Mouse (Mus musculus) cortical plate, adult 2 months (tissue): ENCODE data around the gene Tprgl. TPM values are rescaled to one million over a fixed set of nuclear protein-coding genes. Genes with fewer than 3 reads are reported as not detected.

Experiments used
- H3K27ac ChIP-seq: fragments of 200-500 bp; 2 replicates; pipeline ENCODE4 v1.5.1; 2012; ENCODE audit warnings: low read length, control low read depth, inconsistent platforms; ENCODE audit not compliant: insufficient read depth
- H3K4me1 ChIP-seq: fragments of 200-500 bp; 2 replicates; pipeline ENCODE4 v1.6.1; 2011; ENCODE audit warnings: low read length; ENCODE audit not compliant: control insufficient read depth, insufficient read depth
- H3K4me3 ChIP-seq: fragments of 200-500 bp; 2 replicates; pipeline ENCODE4 v1.5.1; 2011; ENCODE audit warnings: mild to moderate bottlenecking, low read length, control low read depth; ENCODE audit not compliant: insufficient read depth
- CTCF ChIP-seq: fragments of 200-500 bp; IDR thresholded peaks from 2 replicates; pipeline ENCODE4 v1.5.1; 2011; ENCODE audit warnings: mild to moderate bottlenecking, control low read depth, low read length; ENCODE audit not compliant: insufficient read depth; ENCODE audit errors: extremely low read depth
- POLR2A ChIP-seq: fragments of 200-500 bp; IDR thresholded peaks from 2 replicates; pipeline ENCODE4 v1.6.1; 2011; ENCODE audit warnings: mild to moderate bottlenecking, low read length, control low read depth; ENCODE audit not compliant: insufficient read depth; ENCODE audit errors: extremely low read depth
- polyA plus RNA-seq: library from polyadenylated mRNA; depleted of rRNA; stranded (reverse); fragments of >200 nt; gene quantifications from 2 replicates; pipeline ENCODE4 v1.2.3, GENCODE M21; 2012; rRNA removed

Tprgl gene
- polyA plus RNA-seq, 1 experiment: 239 TPM

DNA sequence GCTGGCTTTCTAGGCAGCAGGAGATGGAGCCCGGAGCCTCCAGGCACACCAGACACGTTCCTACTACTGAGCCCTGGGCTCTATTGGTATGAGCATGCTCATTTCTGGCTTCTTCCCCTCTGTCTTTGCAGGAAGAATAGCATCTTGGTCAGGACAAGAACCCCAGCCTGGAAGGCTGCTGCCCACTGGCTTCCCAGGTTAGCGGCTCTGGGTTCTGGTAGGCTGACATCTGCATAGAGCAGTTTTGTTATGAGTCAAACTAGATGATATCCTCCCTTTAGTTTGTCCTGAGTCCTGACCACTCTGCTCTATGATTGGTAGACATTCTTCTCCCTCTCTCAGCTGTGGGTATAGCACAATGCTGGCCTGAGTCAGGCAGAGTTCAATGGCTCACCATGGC lies 33.2 kb downstream of the Tprgl start:
- no peak overlapping the region for H3K27ac ChIP-seq
- no peak overlapping the region for H3K4me3 ChIP-seq
- no peaks in the 10 kb centered on the region for H3K4me1 ChIP-seq
- no peak for TF ChIP-seq POLR2A
- no peak for TF ChIP-seq CTCF

DNA sequence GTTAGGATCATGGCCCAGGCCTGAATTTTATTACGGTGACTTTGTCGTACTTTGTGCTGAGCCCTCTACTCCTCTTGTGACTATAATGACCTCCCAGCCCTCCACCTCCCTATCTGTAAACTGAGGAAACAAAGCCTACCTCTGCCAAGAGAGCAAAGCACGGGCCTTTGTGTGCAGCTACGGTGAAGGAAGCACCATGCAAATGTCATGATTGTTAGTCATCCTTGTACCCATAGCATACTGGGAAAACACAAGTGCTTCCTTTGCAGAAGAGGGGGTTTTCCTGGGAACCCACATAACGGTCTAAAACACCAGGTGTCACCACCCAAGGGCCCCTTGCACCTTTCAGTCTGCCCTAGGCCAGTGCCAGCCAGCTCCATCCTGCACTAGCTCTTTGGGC lies 35.3 kb downstream of the Tprgl start:
- H3K27ac ChIP-seq: no peak overlapping the region
- no peaks in the 10 kb centered on the region for H3K4me1 ChIP-seq
- TF ChIP-seq POLR2A: no peak
- H3K4me3 ChIP-seq: no peak overlapping the region

GRCm38 (mm10) chr4:154123553-154123952 lies 36.9 kb downstream of the Tprgl start:
- TF ChIP-seq CTCF (no peak), POLR2A (no peak)
- Histone ChIP-seq H3K27ac (no peak overlapping the region), H3K4me3 (no peak overlapping the region), H3K4me1 (no peaks in the 10 kb centered on the region)

DNA sequence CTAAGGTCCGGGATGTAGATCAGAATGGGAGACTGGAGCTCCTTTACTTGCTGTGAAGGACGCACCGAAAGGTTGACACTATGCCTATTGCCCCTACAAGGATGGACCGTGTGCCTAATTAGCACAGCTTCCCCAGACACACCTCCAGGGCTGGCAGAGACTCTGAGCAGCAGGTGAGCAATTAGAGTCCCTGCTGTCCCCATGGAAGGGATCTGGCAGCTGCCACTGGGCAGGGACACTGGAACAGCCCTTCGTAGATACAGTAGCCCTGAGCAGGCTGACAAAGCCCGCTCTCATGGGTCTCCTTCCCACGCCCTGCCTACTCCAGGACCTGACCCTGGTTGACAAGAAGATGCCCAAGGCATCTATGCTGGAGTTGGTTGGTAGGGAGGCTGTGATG lies 38.1 kb downstream of the Tprgl start:
- no peak for TF ChIP-seq CTCF
- no peak for TF ChIP-seq POLR2A
- H3K4me1 ChIP-seq: no peaks in the 10 kb centered on the region
- no peak overlapping the region for H3K27ac ChIP-seq
- H3K4me3 ChIP-seq: no peak overlapping the region

DNA sequence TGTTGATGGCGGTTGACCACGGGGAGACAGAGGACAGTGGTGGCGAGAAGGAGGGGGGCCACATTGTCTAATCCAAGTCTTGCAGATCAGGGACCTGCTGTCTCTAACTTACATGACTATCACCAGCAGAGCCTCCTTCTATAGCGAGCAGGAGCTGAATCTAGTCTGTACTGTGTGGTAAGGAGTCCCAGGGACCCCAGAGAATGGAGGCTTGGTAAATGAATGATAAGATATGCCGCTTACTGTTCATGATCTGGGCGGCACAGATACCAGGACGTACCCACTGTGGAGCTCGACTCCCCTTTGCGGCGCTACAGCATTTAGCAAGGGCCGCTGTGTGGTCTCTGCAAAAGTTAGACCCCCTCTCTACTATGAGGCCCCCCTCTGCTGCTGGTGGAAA lies 38.7 kb downstream of the Tprgl start:
- Histone ChIP-seq H3K4me1 (no peaks in the 10 kb centered on the region), H3K27ac (no peak overlapping the region), H3K4me3 (no peak overlapping the region)
- no peak for TF ChIP-seq POLR2A
- no peak for TF ChIP-seq CTCF

- no peak overlapping the region for H3K27ac ChIP-seq
- TF ChIP-seq CTCF (no peak), POLR2A (no peak)
- H3K4me1 ChIP-seq: no peaks in the 10 kb centered on the region
- H3K4me3 ChIP-seq: no peak overlapping the region
These were observed 41.3 kb downstream of the Tprgl start for GRCm38 (mm10) chr4:154119208-154119607.

- Histone ChIP-seq H3K27ac (no peak overlapping the region), H3K4me3 (no peak overlapping the region), H3K4me1 (no peaks in the 10 kb centered on the region)
- TF ChIP-seq POLR2A (no peak), CTCF (no peak)
These were observed 41.7 kb downstream of the Tprgl start for GRCm38 (mm10) chr4:154118782-154119181.

DNA sequence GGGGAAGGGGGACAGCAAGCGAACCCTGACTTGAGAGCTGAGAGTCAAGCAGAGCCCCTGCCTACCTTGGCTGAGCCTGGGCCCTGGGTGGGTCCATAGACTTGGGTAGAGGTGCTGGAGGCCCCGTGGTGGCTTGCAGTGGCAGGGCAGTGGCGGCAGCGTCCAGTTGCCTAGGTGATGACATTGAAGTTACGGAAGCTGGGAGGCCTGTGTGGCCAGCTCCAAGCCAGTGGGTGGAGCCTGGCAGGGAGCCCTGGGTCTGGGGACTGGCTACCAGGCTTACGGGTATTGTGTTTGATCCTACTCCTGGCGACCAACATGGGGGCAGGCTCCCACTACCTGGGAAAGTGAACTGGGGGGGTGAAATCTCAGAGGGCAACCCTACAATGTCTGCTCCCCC lies 44.0 kb downstream of the Tprgl start:
- Histone ChIP-seq H3K27ac (no peak overlapping the region), H3K4me3 (no peak overlapping the region), H3K4me1 (no peaks in the 10 kb centered on the region)
- TF ChIP-seq CTCF (no peak), POLR2A (no peak)

DNA sequence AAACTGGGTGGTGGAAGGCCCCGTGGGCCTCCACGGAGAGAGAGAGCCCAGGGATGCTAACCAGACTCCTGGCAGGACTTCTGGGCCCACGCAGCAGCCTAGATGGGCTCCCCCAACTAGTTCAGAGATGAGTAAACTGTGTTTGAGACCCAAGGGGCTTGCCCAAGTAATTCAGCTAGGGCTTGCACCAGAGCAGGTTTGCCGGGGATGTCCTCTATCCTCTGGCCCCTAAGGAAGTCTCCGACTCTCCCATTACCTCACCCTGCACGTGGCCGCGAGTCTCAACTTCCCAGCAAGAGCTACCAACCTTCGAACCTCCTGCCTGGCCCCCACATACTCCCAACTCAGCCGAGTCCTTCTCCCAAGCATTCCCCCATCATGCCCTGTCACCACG lies 50.6 kb downstream of the Tprgl start:
- H3K27ac ChIP-seq: no peak overlapping the region
- no peaks in the 10 kb centered on the region for H3K4me1 ChIP-seq
- no peak overlapping the region for H3K4me3 ChIP-seq
- TF ChIP-seq CTCF: no peak
- TF ChIP-seq POLR2A: no peak

DNA sequence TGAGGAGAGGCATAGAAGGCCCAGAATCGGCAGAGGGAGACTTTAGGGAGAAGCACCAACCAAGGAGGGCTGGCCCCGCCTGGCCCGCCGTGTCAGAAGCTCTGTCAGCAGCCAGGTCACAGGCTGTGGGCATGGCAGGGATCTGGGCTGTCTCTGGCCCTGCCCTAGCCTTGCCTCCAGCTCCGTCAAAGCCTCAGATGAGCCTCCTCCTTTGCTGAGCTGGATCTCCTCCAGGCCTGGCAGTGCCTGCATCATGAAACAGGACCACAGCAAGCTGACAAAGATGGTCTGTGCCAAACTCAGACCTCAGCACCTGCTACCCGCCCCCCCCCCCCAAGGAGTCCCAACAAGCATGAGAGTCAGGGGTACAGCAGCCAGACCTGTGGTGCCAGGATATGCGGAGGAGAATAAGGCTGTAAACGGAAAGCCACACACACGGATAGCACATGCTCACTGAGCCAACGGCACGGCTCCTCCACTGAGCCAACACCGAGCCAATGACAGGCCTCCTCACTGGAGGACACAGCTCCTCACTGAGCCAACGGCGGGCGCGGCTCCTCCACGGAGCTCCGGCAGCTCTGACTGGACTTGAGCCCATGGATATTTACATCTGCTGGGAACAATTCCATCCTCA lies 51.1 kb downstream of the Tprgl start:
- no peak overlapping the region for H3K27ac ChIP-seq
- no peak overlapping the region for H3K4me3 ChIP-seq
- TF ChIP-seq CTCF (no peak), POLR2A (peak; percentile 40; the same call in 1 of the 2 replicates)
- H3K4me1 ChIP-seq: no peaks in the 10 kb centered on the region

Other genes with a start within 250 kb of the Tprgl start
- gene A430005L14Rik, start 203.4 kb downstream of the Tprgl start, polyA plus RNA-seq: 36.5 and 37.5 TPM in 2 replicates
- 21.9 and 22.6 TPM in 2 replicates for gene Dffb, start 185.5 kb downstream of the Tprgl start, polyA plus RNA-seq
- 19.8 and 21.9 TPM in 2 replicates for gene Cep104, start 185.5 kb downstream of the Tprgl start, polyA plus RNA-seq
- gene Lrrc47, start 148.9 kb downstream of the Tprgl start, polyA plus RNA-seq: 49.4 and 50.3 TPM in 2 replicates
- gene Smim1, start 134.4 kb downstream of the Tprgl start, polyA plus RNA-seq: 21.3 and 23.5 TPM in 2 replicates
- gene Ccdc27, start 118.0 kb downstream of the Tprgl start, polyA plus RNA-seq: 0.04 TPM in 1 of 2 replicates, not detected in the other
- 0.51 and 0.54 TPM in 2 replicates for gene Trp73, start 20.5 kb downstream of the Tprgl start, polyA plus RNA-seq
- 34.3 and 35.7 TPM in 2 replicates for gene Wrap73, start 18.3 kb downstream of the Tprgl start, polyA plus RNA-seq
- 3.0 TPM in 2 replicates for gene Megf6, start 10.1 kb upstream of the Tprgl start, polyA plus RNA-seq
- 0.21 and 0.25 TPM in 2 replicates for gene Arhgef16, start 141.0 kb upstream of the Tprgl start, polyA plus RNA-seq
- 0.32 and 0.38 TPM in 2 replicates for gene B230104I21Rik, start 175.5 kb upstream of the Tprgl start, polyA plus RNA-seq